Mouse (Mus musculus) heart, adult 2 months (tissue): ENCODE measurements around the gene Chrna5. TPM values are rescaled to one million over a fixed set of nuclear protein-coding genes. Genes with fewer than 3 reads are reported as not detected.

ENCODE experiments used
- DNase-seq, 2 experiments: peaks; one replicate each; pipeline ENCODE4 v3.0.0; 2021
- H3K27ac ChIP-seq: fragments of 200-600 bp; 2 replicates; pipeline ENCODE4 v1.8.1; 2022
- H3K27me3 ChIP-seq: fragments of 200-500 bp; 2 replicates; pipeline ENCODE4 v1.6.1; 2012; ENCODE audit warnings: mild to moderate bottlenecking, low read length, inconsistent platforms, mixed read lengths; ENCODE audit not compliant: control insufficient read depth, insufficient read depth
- H3K36me3 ChIP-seq: fragments of 200-500 bp; 2 replicates; pipeline ENCODE4 v1.6.1; 2012; ENCODE audit warnings: low read length, inconsistent platforms; ENCODE audit not compliant: control insufficient read depth, insufficient read depth
- H3K4me1 ChIP-seq: fragments of 200-500 bp; 2 replicates; pipeline ENCODE4 v1.6.1; 2011; ENCODE audit warnings: low read length; ENCODE audit not compliant: control insufficient read depth, insufficient read depth
- H3K4me3 ChIP-seq: fragments of 200-600 bp; 2 replicates; pipeline ENCODE4 v1.8.1; 2022
- H3K79me2 ChIP-seq: fragments of 200-500 bp; replicated peaks from 2 replicates; pipeline ENCODE4 v1.6.1; 2012; ENCODE audit warnings: mild to moderate bottlenecking, inconsistent platforms, low read length, moderate library complexity, mixed read lengths; ENCODE audit not compliant: control insufficient read depth, insufficient read depth
- H3K9ac ChIP-seq: fragments of 200-500 bp; 2 replicates; pipeline ENCODE4 v1.6.1; 2012; ENCODE audit warnings: low read depth, mild to moderate bottlenecking, control low read depth, inconsistent platforms, low read length, mixed read lengths
- CTCF ChIP-seq: fragments of 200-600 bp; IDR thresholded peaks from 2 replicates; pipeline ENCODE4 v1.8.1; 2022; ENCODE audit warnings: antibody characterized with exemption, mild to moderate bottlenecking, moderate library complexity
- EP300 ChIP-seq: fragments of 200-500 bp; IDR thresholded peaks from 2 replicates; pipeline ENCODE4 v1.6.1; 2011; ENCODE audit warnings: low read depth, low read length, control low read depth; ENCODE audit not compliant: insufficient read depth
- POLR2A ChIP-seq: fragments of 200-500 bp; IDR thresholded peaks from 2 replicates; pipeline ENCODE4 v1.6.1; 2011; ENCODE audit warnings: mild to moderate bottlenecking, low read depth, low read length, control low read depth; ENCODE audit not compliant: insufficient read depth
- whole genome bisulfite sequencing: fragments of 180-500 bp; shearing (Covaris S2); methylation state at CpG from one replicate; pipeline ENCODE4 v1.1.7; 2018; 5-methylcytosine and 5-hydroxymethylcytosine counted together
- intact Hi-C: fragments of 180-260 bp; cut with DNase I; formaldehyde crosslinking; loops from one replicate; pipeline ENCODE4 v1.15.1; 2025
- long read RNA-seq: library from polyadenylated mRNA; stranded (forward); transcript quantifications from one replicate; pipeline ENCODE4 v2.0.0, GENCODE M21; 2021
- polyA plus RNA-seq: library from polyadenylated mRNA; depleted of rRNA; stranded (reverse); fragments of >200 nt; gene quantifications from 2 replicates; pipeline ENCODE4 v1.2.3, GENCODE M21; 2012; rRNA removed
- total RNA-seq, 2 experiments: library from RNA; stranded (reverse); gene quantifications; 2 replicates each; pipeline ENCODE4 v1.2.3; 2021

Gene Chrna5
- total RNA-seq (not detected), polyA plus RNA-seq (0.15 TPM in 1 of 2 replicates, not detected in the other)
- long read RNA-seq = 0 reads

- DNase-seq = no peak
- Histone ChIP-seq H3K4me3 (peak within 1 kb of the TSS; percentile 31), H3K27me3 (peaks cover 16% of the 10 kb centered on the region), H3K4me1 (peaks cover 3% of the 10 kb centered on the region), H3K79me2 (no peaks in the 10 kb centered on the region), H3K9ac (no peak within 1 kb of the TSS), H3K27ac (no peak within 1 kb of the TSS), H3K36me3 (no peaks in the 10 kb centered on the region; the same call in 1 of the 2 replicates)
- TF ChIP-seq POLR2A (no peak), EP300 (no peak), CTCF (no peak)
- intact Hi-C loops = no loop called here
- 67% methylated on average over 8 of the region's 8 CpGs for WGBS
These were observed at the start of gene Chrna5 for GRCm38 (mm10) chr9:54980674-54981073. Gene Chrna5 (plus strand): TSS chr9:54980880.

GRCm38 (mm10) chr9:54931765-54932164, 48.9 kb upstream of the Chrna5 start:
- intact Hi-C loops = no loop called here
- no peak for TF ChIP-seq POLR2A
- peak; percentile 32; the same call in 1 of the 2 replicates for TF ChIP-seq CTCF
- Histone ChIP-seq H3K27me3 (no peaks in the 10 kb centered on the region), H3K27ac (no peak overlapping the region), H3K9ac (no peak overlapping the region), H3K4me1 (no peaks in the 10 kb centered on the region), H3K36me3 (no peaks in the 10 kb centered on the region), H3K79me2 (no peaks in the 10 kb centered on the region), H3K4me3 (no peak overlapping the region)
- WGBS = 23% methylated on average over 1 of the region's 1 CpGs
- DNase-seq = no peak

- TF ChIP-seq POLR2A (no peak), CTCF (no peak), EP300 (no peak)
- Histone ChIP-seq H3K79me2 (no peaks in the 10 kb centered on the region), H3K9ac (no peak overlapping the region), H3K27ac (no peak overlapping the region), H3K36me3 (no peaks in the 10 kb centered on the region), H3K4me1 (no peaks in the 10 kb centered on the region), H3K27me3 (no peaks in the 10 kb centered on the region), H3K4me3 (no peak overlapping the region)
- intact Hi-C loops = no loop called here
- DNase-seq = no peak
- WGBS = 78% methylated on average over 2 of the region's 2 CpGs
These were observed 48.3 kb upstream of the Chrna5 start for GRCm38 (mm10) chr9:54932379-54932778.

GRCm38 (mm10) chr9:54942071-54942470, 38.6 kb upstream of the Chrna5 start:
- 72% methylated on average over 4 of the region's 4 CpGs for WGBS
- DNase-seq = no peak
- TF ChIP-seq EP300 = no peak
- no peak for TF ChIP-seq CTCF
- no peak for TF ChIP-seq POLR2A
- H3K27ac ChIP-seq = no peak overlapping the region
- H3K79me2 ChIP-seq = no peaks in the 10 kb centered on the region
- no peaks in the 10 kb centered on the region for H3K36me3 ChIP-seq
- intact Hi-C loops = no loop called here
- no peaks in the 10 kb centered on the region for H3K4me1 ChIP-seq
- H3K4me3 ChIP-seq = no peak overlapping the region
- H3K9ac ChIP-seq = no peak overlapping the region
- no peaks in the 10 kb centered on the region for H3K27me3 ChIP-seq

GRCm38 (mm10) chr9:54944467-54944866, 36.2 kb upstream of the Chrna5 start:
- Histone ChIP-seq H3K36me3 (no peaks in the 10 kb centered on the region), H3K9ac (no peak overlapping the region), H3K27ac (no peak overlapping the region), H3K4me1 (no peaks in the 10 kb centered on the region; the same call in 1 of the 2 replicates), H3K27me3 (no peaks in the 10 kb centered on the region), H3K79me2 (no peaks in the 10 kb centered on the region), H3K4me3 (no peak overlapping the region)
- no peak for DNase-seq
- intact Hi-C loops = no loop called here
- TF ChIP-seq EP300 (no peak), CTCF (peak; percentile 36)
- 69% methylated on average over 2 of the region's 2 CpGs for WGBS

- intact Hi-C loops = no loop called here
- H3K4me1 ChIP-seq = no peaks in the 10 kb centered on the region; the same call in 1 of the 2 replicates
- no peaks in the 10 kb centered on the region for H3K79me2 ChIP-seq
- no peak for DNase-seq
- no peak overlapping the region for H3K9ac ChIP-seq
- H3K27me3 ChIP-seq = no peaks in the 10 kb centered on the region
- WGBS = 71% methylated on average over 16 of the region's 16 CpGs
- no peaks in the 10 kb centered on the region for H3K36me3 ChIP-seq
- no peak overlapping the region for H3K27ac ChIP-seq
- H3K4me3 ChIP-seq = no peak overlapping the region
- TF ChIP-seq POLR2A (no peak), CTCF (no peak), EP300 (no peak)
These were observed 34.4 kb upstream of the Chrna5 start for GRCm38 (mm10) chr9:54946256-54946655.
